Mouse (Mus musculus): ENCODE results near the gene Ggps1.

Ggps1 gene

GRCm38 (mm10) chr13:14063013-14063941 is at the start of gene Ggps1, which contains the start of gene Arid4b:
Gene Ggps1, minus strand, starts transcription at chr13:14063488.
Gene Arid4b, plus strand, starts transcription at chr13:14063232.
- DNase-seq (ENCODE audit: extremely low spot score): peak; percentile 94

- no peak for DNase-seq (ENCODE audit: extremely low spot score)
Observed at GRCm38 (mm10) chr13:14111146-14111545, 47.9 kb upstream of the Ggps1 start.

- no peak for DNase-seq (ENCODE audit: extremely low spot score)
Observed at GRCm38 (mm10) chr13:14110154-14110873, 47.0 kb upstream of the Ggps1 start.

- no peak for DNase-seq (ENCODE audit: extremely low spot score)
Observed at GRCm38 (mm10) chr13:14103026-14103425, 39.7 kb upstream of the Ggps1 start.

- no peak for DNase-seq (ENCODE audit: extremely low spot score)
Observed at GRCm38 (mm10) chr13:14088669-14089068, 25.4 kb upstream of the Ggps1 start.

- no peak for DNase-seq (ENCODE audit: extremely low spot score)
Observed at GRCm38 (mm10) chr13:14075326-14075725, 12.0 kb upstream of the Ggps1 start.

GRCm38 (mm10) chr13:14074371-14074770 is 11.1 kb upstream of the Ggps1 start:
- DNase-seq (ENCODE audit: extremely low spot score): no peak

- DNase-seq (ENCODE audit: extremely low spot score): no peak
Observed at GRCm38 (mm10) chr13:14069291-14069690, 6.0 kb upstream of the Ggps1 start.

GRCm38 (mm10) chr13:14068035-14068434 is 4.7 kb upstream of the Ggps1 start:
- no peak for DNase-seq (ENCODE audit: extremely low spot score)

- DNase-seq (ENCODE audit: extremely low spot score): no peak
Observed at GRCm38 (mm10) chr13:14065701-14066100, 2.4 kb upstream of the Ggps1 start.

GRCm38 (mm10) chr13:14065028-14065380 is 1.7 kb upstream of the Ggps1 start:
- no peak for DNase-seq (ENCODE audit: extremely low spot score)

GRCm38 (mm10) chr13:14064341-14065027 is 1.2 kb upstream of the Ggps1 start:
- peak; percentile 43 for DNase-seq (ENCODE audit: extremely low spot score)

- no peak for DNase-seq (ENCODE audit: extremely low spot score)
Observed at GRCm38 (mm10) chr13:14063942-14064271, 619 bp upstream of the Ggps1 start.

- DNase-seq (ENCODE audit: extremely low spot score): no peak
Observed at GRCm38 (mm10) chr13:14062209-14063012, 877 bp downstream of the Ggps1 start.

- no peak for DNase-seq (ENCODE audit: extremely low spot score)
Observed at GRCm38 (mm10) chr13:14059582-14059981, 3.7 kb downstream of the Ggps1 start.

- DNase-seq (ENCODE audit: extremely low spot score): no peak
Observed at GRCm38 (mm10) chr13:14056801-14057200, 6.5 kb downstream of the Ggps1 start.

- no peak for DNase-seq (ENCODE audit: extremely low spot score)
Observed at GRCm38 (mm10) chr13:14049878-14050277, 13.4 kb downstream of the Ggps1 start.

GRCm38 (mm10) chr13:14044521-14044920 is 18.8 kb downstream of the Ggps1 start:
- no peak for DNase-seq (ENCODE audit: extremely low spot score)

GRCm38 (mm10) chr13:14043851-14044250 is 19.4 kb downstream of the Ggps1 start:
- DNase-seq (ENCODE audit: extremely low spot score): no peak

- no peak for DNase-seq (ENCODE audit: extremely low spot score)
Observed at GRCm38 (mm10) chr13:14040186-14040585, 23.1 kb downstream of the Ggps1 start.

- DNase-seq (ENCODE audit: extremely low spot score): peak; percentile 90
Observed at GRCm38 (mm10) chr13:14039292-14039965, 23.9 kb downstream of the Ggps1 start, which contains the start of gene Tbce. Gene Tbce, minus strand, starts transcription at chr13:14039638.

All from embryo, embryonic 9.5 days (tissue).